Mouse (Mus musculus): ENCODE measurements around the gene Erlin1. TPM values are rescaled to one million over a fixed set of nuclear protein-coding genes. Genes with fewer than 3 reads are reported as not detected.

The Erlin1 gene
- polyA plus RNA-seq, 1 experiment from 2014 or later = 20.0 TPM

DNA sequence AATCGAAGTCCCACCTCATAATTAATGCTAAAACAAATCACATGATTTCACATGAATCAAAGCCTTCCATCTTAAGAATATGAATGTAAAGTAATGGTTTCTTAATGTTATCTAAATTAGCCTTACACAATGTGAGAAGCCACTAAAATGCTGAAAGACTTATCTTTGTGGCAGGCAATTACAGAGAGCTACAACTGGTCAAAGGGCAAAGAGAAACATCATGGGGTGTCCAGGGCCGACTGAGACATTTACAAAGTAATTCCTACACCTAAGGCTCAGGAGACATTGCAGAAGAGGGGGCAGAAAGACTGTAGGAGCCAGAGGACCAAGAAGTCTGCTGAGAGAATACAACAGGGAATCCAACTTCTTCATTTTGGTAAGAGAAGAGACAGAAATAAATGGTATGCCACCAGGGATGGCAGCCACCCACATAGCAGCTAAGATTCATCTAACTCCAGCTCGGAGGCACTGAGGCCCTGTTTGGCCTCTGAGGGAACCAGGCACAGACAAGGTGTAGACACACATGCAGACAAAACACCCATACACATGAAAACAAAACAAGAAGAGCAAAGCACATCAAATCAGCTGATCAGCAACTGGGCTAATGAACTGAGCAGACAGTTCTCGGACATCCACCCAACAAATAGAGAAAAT is 14.3 kb downstream of the Erlin1 start:
- H3K4me3 ChIP-seq = no peak overlapping the region
- H3K27me3 ChIP-seq = no peaks in the 10 kb centered on the region
- no peaks in the 10 kb centered on the region for H3K9me3 ChIP-seq
- H3K27ac ChIP-seq (replicated peaks) = no peak overlapping the region
- H3K4me2 ChIP-seq (replicated peaks) = no peak overlapping the region
- no peaks in the 10 kb centered on the region for H3K4me1 ChIP-seq
- H3K36me3 ChIP-seq = peaks cover 35% of the 10 kb centered on the region
- H3K9ac ChIP-seq (replicated peaks) = no peak overlapping the region
- no peak for ATAC-seq (replicated peaks)
- WGBS = 77% methylated on average over 4 of the region's 4 CpGs

DNA sequence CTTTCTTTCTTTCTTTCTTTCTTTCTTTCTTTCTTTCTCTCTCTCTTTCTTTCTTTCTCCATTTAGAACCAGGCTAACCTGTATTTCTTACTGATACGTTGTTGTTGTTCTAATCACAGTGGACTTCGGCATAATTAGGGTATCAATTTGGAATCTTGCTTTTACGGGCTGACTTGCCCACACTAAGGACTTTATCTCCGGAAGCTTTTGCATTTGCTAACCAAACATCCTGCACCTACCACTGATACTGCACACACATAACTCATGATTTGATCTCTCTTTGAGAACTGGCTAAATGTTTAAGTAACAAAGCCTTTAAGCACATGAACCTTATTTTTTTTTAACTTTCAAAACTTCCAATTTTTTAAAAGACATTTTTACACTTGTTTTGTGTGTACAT is 19.2 kb downstream of the Erlin1 start:
- no peak for ATAC-seq (replicated peaks)
- Histone ChIP-seq H3K27me3 (no peaks in the 10 kb centered on the region), H3K27ac (replicated peaks) (no peak overlapping the region), H3K36me3 (peaks cover 25% of the 10 kb centered on the region), H3K4me3 (no peak overlapping the region), H3K4me1 (no peaks in the 10 kb centered on the region), H3K4me2 (replicated peaks) (no peak overlapping the region), H3K9me3 (no peaks in the 10 kb centered on the region), H3K9ac (replicated peaks) (no peak overlapping the region)
- 87% methylated on average over 4 of the region's 4 CpGs for WGBS

DNA sequence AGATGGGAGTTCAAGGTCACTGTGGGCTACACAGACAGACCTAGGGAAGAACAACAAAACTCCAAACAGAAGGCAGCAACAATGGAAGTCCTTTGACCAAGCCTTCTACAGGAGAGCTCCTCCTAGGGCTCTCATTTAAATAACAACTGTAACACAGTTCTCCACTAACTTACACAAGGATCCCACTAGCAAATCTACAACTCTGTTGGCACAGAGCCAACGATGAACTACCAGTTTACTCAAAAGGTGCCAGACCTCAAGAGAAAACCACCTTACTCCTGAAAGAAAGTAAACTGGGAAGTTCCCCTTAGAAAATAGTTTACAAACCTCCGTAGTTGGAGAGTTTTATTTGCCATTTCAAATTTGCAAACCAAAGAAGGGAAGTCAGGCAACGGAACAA is 20.3 kb downstream of the Erlin1 start:
- Histone ChIP-seq H3K36me3 (peaks cover 23% of the 10 kb centered on the region; the same call in 1 of the 2 replicates), H3K4me2 (replicated peaks) (no peak overlapping the region), H3K4me3 (no peak overlapping the region), H3K27me3 (no peaks in the 10 kb centered on the region), H3K27ac (replicated peaks) (no peak overlapping the region), H3K4me1 (no peaks in the 10 kb centered on the region), H3K9ac (replicated peaks) (no peak overlapping the region), H3K9me3 (no peaks in the 10 kb centered on the region)
- no peak for ATAC-seq (replicated peaks)
- 61% methylated on average over 3 of the region's 3 CpGs for WGBS

DNA sequence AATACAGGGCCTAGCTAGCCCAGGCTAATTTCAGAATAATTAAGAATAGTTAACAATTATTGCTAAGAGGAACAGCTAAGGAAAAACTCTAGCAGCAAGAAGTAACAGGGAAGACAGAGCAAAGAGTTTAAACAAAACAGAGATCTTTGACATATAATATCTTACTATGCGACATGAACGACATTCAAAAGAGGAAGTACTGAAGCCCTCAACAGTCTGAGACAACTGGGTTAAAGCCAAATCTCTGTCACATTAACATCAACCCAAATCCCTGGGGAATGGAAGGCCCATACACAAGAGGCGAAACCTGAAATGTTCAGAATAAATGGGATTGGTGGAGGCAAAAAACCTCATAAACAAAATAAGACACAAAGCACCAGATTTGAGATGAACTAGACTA is 23.7 kb downstream of the Erlin1 start:
- Histone ChIP-seq H3K27me3 (no peaks in the 10 kb centered on the region), H3K4me3 (no peak overlapping the region), H3K36me3 (peaks cover 15% of the 10 kb centered on the region; the same call in 1 of the 2 replicates), H3K4me1 (no peaks in the 10 kb centered on the region), H3K27ac (replicated peaks) (no peak overlapping the region), H3K9me3 (no peaks in the 10 kb centered on the region), H3K9ac (replicated peaks) (no peak overlapping the region), H3K4me2 (replicated peaks) (no peak overlapping the region)
- WGBS = 80% methylated on average over 3 of the region's 3 CpGs
- ATAC-seq (replicated peaks) = no peak

DNA sequence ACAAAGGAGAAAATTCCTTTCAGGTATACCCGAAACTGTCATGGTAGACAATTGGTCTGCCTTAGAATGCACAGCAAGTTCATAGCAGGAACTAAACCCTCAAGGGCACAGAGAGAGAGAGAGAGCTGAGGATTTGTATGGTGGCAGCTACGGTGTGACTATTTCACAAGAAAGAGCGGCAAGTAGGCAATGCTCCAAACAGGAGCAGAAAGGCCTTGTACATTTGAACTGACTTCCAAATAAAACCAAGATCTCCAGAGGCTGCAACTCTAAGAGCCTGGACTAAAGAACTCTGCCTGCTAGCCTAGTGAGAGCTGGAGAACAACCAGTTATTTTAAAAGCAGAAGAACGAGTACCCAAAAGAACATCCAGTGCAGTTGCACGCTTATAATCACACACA is 27.5 kb downstream of the Erlin1 start:
- no peak overlapping the region for H3K9ac ChIP-seq (replicated peaks)
- WGBS = 79% methylated on average over 5 of the region's 5 CpGs
- no peaks in the 10 kb centered on the region for H3K4me1 ChIP-seq
- H3K4me3 ChIP-seq = no peak overlapping the region
- no peak overlapping the region for H3K27ac ChIP-seq (replicated peaks)
- H3K27me3 ChIP-seq = no peaks in the 10 kb centered on the region
- peaks cover 35% of the 10 kb centered on the region for H3K36me3 ChIP-seq
- no peaks in the 10 kb centered on the region for H3K9me3 ChIP-seq
- no peak overlapping the region for H3K4me2 ChIP-seq (replicated peaks)
- ATAC-seq (replicated peaks) = no peak

DNA sequence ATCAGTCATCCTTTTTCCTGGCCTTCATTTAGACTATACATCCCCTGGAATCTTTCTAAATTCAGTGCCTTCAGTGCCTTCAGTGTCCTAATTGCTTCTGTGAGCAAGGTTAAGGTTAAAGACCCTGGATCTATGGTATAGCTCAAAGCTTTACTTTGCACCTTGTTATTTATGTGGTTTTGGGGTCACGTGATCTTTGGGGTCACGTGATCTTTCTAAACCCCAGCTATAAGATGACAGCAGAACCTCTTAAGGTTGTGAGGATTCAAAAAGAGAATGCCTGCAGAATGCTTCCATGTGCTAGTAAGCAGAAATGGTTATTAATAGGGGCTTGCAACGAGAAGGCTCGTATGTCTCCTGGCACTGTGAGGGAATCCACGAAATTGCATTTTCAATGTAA is 36.2 kb downstream of the Erlin1 start:
- Histone ChIP-seq H3K36me3 (peaks cover 27% of the 10 kb centered on the region), H3K4me2 (replicated peaks) (no peak overlapping the region), H3K4me3 (no peak overlapping the region), H3K4me1 (no peaks in the 10 kb centered on the region), H3K27me3 (no peaks in the 10 kb centered on the region), H3K27ac (replicated peaks) (no peak overlapping the region), H3K9ac (replicated peaks) (no peak overlapping the region), H3K9me3 (no peaks in the 10 kb centered on the region)
- WGBS = 93% methylated on average over 5 of the region's 5 CpGs
- ATAC-seq (replicated peaks) = no peak

DNA sequence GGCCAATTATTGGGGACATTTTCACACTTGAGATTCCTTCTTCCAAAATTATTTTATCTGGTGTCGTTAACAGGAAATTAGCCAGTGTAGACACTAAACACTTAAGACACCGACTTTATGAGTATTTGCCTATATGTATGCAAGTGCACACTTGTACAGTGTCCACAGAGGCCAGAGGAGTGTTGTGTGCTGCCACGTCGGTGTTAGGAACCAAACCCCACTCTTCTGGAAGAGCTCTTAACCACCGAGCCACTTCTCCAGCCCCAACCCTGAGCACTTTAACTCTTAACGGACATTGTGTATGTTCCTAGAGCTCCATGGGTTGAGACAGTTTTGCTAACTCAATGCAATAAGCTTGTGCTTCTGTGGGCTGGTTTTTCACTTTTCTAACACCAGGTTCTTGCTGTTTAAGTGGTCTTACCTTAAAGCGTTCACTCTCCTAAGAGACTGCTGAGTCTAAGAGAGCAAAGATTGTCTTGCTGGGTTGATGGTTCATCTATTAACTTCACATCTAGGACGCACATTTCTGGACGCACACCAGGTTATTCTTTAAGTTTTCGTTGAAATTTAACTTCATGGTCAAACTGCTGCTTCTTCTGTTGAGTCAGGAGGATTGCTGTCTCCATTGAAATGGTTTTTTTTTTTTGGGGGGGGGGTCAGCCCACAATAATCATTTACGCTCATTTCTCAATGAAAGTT is 37.4 kb downstream of the Erlin1 start:
- H3K9me3 ChIP-seq = no peaks in the 10 kb centered on the region
- WGBS = 93% methylated on average over 11 of the region's 11 CpGs
- H3K36me3 ChIP-seq = peaks cover 18% of the 10 kb centered on the region

DNA sequence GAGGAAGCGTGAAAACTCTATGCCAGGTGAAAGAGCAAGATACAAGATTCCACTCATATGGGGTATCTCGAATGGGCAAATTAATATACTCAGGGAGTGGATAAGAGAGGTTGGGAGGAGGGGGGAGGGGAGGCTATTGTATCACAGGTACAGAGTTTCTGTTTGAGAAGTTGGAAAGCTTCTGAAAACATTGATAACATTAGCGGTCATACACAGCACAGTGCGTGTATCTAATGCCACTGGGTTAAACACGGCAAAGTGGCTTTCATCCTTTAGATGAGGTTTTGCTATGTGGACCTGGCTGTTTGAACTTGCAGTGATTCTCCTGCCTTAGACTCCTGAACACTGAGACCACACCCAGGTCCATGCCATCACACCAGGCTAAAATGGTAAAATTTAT is 39.6 kb downstream of the Erlin1 start:
- no peak for ATAC-seq (replicated peaks)
- Histone ChIP-seq H3K27ac (replicated peaks) (no peak overlapping the region), H3K9me3 (no peaks in the 10 kb centered on the region), H3K27me3 (no peaks in the 10 kb centered on the region), H3K36me3 (no peaks in the 10 kb centered on the region), H3K9ac (replicated peaks) (no peak overlapping the region), H3K4me3 (no peak overlapping the region), H3K4me1 (no peaks in the 10 kb centered on the region), H3K4me2 (replicated peaks) (no peak overlapping the region)
- 93% methylated on average over 5 of the region's 5 CpGs for WGBS

More for the DNA sequence above, 37.4 kb downstream of the Erlin1 start:
- Histone ChIP-seq H3K4me3 (no peak overlapping the region), H3K4me2 (replicated peaks) (no peak overlapping the region), H3K4me1 (no peaks in the 10 kb centered on the region), H3K27ac (replicated peaks) (no peak overlapping the region), H3K9ac (replicated peaks) (no peak overlapping the region), H3K27me3 (no peaks in the 10 kb centered on the region)
- no peak for ATAC-seq (replicated peaks)

DNA sequence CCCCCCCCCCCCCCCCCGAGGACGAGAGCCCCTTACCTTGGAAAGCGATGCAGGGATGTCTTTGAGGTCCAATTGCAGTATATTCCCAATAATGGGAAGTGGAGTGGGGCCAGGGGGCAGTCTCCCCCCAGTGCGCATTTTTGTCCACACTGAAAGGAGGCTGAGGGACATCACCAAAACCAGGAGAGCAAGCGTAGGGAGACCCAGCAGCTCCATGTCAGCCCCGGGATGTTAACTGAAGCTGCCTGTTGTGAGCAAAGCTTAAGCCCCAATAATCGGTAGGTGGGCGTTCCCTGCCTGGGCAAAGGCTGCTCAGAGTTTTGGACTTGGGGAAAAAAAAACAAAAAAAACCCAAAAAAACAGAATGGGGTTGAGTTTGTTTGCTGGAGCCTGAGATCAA is 40.6 kb downstream of the Erlin1 start, which contains the start of gene Cyp2c23:
TSS of gene Cyp2c23 (minus strand) at position 237 of the 400 bp plus-strand sequence.
- no peak within 1 kb of the TSS for H3K4me2 ChIP-seq (replicated peaks)
- no peaks in the 10 kb centered on the region for H3K4me1 ChIP-seq
- H3K9me3 ChIP-seq = no peaks in the 10 kb centered on the region
- no peak within 1 kb of the TSS for H3K27ac ChIP-seq (replicated peaks)
- WGBS = 70% methylated on average over 8 of the region's 8 CpGs
- H3K9ac ChIP-seq (replicated peaks) = no peak within 1 kb of the TSS
- no peak for ATAC-seq (replicated peaks)
- no peak within 1 kb of the TSS for H3K4me3 ChIP-seq
- no peaks in the 10 kb centered on the region for H3K36me3 ChIP-seq
- H3K27me3 ChIP-seq = no peaks in the 10 kb centered on the region

DNA sequence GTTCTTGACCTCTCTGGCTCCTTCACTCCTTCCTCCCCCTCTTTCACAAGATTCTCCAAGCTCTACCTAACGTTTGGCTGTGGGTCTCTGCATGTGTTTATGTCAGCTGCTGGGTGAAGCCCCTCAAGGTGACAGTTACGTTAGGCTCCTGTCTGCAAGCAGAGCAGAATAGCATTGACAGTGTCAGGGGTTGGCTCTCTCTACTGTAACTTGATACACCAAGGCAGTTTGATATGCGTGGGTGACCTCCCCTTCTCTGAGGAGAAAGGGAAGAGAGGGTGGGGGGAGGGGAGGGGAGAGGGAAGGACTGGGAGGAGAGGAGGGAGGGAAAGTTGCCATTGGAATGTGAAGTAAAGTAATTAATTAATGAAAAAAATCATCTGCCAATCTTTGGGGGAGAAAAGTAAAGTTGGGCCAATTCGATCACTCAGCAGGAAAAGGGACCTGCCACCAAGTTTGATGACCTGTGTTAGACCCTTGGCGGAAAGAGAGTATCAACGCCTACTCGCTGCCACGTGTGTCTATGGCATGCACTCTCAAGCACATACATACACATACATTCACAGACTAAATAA is 42.5 kb downstream of the Erlin1 start:
- WGBS = 72% methylated on average over 8 of the region's 8 CpGs
- no peaks in the 10 kb centered on the region for H3K4me1 ChIP-seq
- H3K9ac ChIP-seq (replicated peaks) = no peak overlapping the region
- no peak overlapping the region for H3K4me2 ChIP-seq (replicated peaks)
- ATAC-seq (replicated peaks) = no peak
- H3K9me3 ChIP-seq = no peaks in the 10 kb centered on the region
- no peak overlapping the region for H3K4me3 ChIP-seq
- no peak overlapping the region for H3K27ac ChIP-seq (replicated peaks)
- H3K27me3 ChIP-seq = no peaks in the 10 kb centered on the region
- H3K36me3 ChIP-seq = no peaks in the 10 kb centered on the region

DNA sequence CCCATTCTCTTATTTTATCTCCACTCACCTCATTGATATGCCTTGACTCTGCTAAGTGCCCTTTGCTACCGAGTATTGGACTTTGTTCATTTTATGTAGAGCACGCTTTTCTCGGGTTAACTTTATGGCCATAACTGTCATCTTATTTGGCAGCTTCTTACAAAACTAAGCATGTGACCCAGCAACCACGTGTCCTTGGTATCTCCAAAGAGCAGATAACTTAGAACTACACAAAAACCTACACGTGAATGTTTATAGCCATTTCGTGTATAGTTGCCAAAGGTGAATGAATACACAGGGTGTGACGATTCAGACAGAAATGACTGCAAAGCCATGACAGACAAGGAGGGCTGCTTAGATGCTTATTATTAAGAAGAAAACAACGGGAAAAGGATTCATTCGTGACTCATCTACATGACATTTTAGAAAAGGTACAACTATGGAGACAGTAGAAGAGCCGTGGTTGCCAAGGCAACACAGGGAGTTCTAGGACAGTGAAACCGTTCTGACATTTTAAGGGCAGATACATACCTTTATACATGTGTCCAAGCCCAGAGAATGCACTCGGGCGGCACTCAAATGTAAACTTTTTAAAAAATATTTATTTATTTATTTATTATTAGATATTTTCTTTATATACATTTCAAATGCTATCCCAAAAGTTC is 44.5 kb downstream of the Erlin1 start:
- no peak overlapping the region for H3K9ac ChIP-seq (replicated peaks)
- no peak overlapping the region for H3K27ac ChIP-seq (replicated peaks)
- WGBS = 90% methylated on average over 13 of the region's 13 CpGs
- H3K4me1 ChIP-seq = no peaks in the 10 kb centered on the region
- H3K36me3 ChIP-seq = no peaks in the 10 kb centered on the region
- ATAC-seq (replicated peaks) = no peak
- H3K4me2 ChIP-seq (replicated peaks) = no peak overlapping the region
- no peak overlapping the region for H3K4me3 ChIP-seq
- H3K27me3 ChIP-seq = no peaks in the 10 kb centered on the region
- no peaks in the 10 kb centered on the region for H3K9me3 ChIP-seq

DNA sequence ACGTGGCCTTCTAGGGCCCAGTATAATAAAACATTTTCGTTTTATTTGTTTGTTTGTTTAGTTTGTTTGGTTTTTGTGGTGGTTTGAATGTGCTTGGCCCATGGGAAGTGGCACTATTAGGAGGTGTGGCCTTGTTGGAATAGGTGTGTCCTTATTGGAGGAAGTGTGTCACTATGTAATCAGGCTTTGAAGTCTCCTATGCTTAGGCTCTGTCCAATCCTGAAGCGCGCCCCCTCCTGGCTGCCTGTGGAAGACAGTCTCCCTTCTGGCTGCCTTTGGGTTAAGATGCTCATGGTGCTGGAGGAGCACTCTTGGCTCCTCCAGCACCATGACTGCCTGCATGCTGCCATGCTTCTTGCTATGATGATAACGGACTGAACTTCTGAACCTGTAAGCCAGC is 46.5 kb downstream of the Erlin1 start:
- no peak overlapping the region for H3K27ac ChIP-seq (replicated peaks)
- H3K9ac ChIP-seq (replicated peaks) = no peak overlapping the region
- 69% methylated on average over 5 of the region's 5 CpGs for WGBS
- H3K4me2 ChIP-seq (replicated peaks) = no peak overlapping the region
- no peak for ATAC-seq (replicated peaks)
- H3K4me3 ChIP-seq = no peak overlapping the region
- H3K27me3 ChIP-seq = no peaks in the 10 kb centered on the region
- H3K36me3 ChIP-seq = no peaks in the 10 kb centered on the region
- no peaks in the 10 kb centered on the region for H3K9me3 ChIP-seq
- no peaks in the 10 kb centered on the region for H3K4me1 ChIP-seq

All from forebrain, embryonic 15.5 days (tissue).